Mouse (Mus musculus) forebrain, embryonic 11.5 days (tissue): ENCODE results near the gene Iyd. TPM values are rescaled to one million over a fixed set of nuclear protein-coding genes. Genes with fewer than 3 reads are reported as not detected.

Experiments
- ATAC-seq: fragments of 200-750 bp; cut with Nextera tagmentation; replicated peaks from 2 replicates; pipeline ENCODE4 v1.8.0; 2017; ENCODE audit warnings: moderate TSS enrichment; ENCODE audit not compliant: low FRiP score
- DNase-seq: peaks from one replicate; pipeline ENCODE4 v3.0.0-alpha.2; 2017; ENCODE audit warnings: low spot score
- H3K27ac ChIP-seq: fragments of 300-500 bp; sonication (generic); 2 replicates; pipeline ENCODE4 v1.5.1; 2014; ENCODE audit warnings: low read depth, low read length
- H3K27me3 ChIP-seq: fragments of 300-500 bp; sonication (generic); 2 replicates; pipeline ENCODE4 v1.6.1; 2014; ENCODE audit warnings: mild to moderate bottlenecking, low read length, mixed read lengths; ENCODE audit not compliant: control insufficient read depth, insufficient read depth
- H3K36me3 ChIP-seq: fragments of 300-500 bp; sonication (generic); 2 replicates; pipeline ENCODE4 v1.6.1; 2014; ENCODE audit warnings: mild to moderate bottlenecking, low read length, moderate library complexity, mixed read lengths; ENCODE audit not compliant: control insufficient read depth, insufficient read depth
- H3K4me1 ChIP-seq: fragments of 300-500 bp; sonication (generic); replicated peaks from 2 replicates; pipeline ENCODE4 v1.6.1; 2014; ENCODE audit warnings: low read length, mixed read lengths; ENCODE audit not compliant: control insufficient read depth, insufficient read depth
- H3K4me2 ChIP-seq: fragments of 300-500 bp; sonication (generic); 2 replicates; pipeline ENCODE4 v1.6.1; 2014; ENCODE audit warnings: low read depth, mild to moderate bottlenecking, low read length, moderate library complexity, mixed read lengths; ENCODE audit not compliant: severe bottlenecking
- H3K4me3 ChIP-seq: fragments of 300-500 bp; sonication (generic); 2 replicates; pipeline ENCODE4 v1.5.1; 2014; ENCODE audit warnings: low read depth, low read length
- H3K9ac ChIP-seq: fragments of 300-500 bp; sonication (generic); 2 replicates; pipeline ENCODE4 v1.6.1; 2014; ENCODE audit warnings: low read length
- H3K9me3 ChIP-seq: fragments of 300-500 bp; sonication (generic); 2 replicates; pipeline ENCODE4 v1.6.1; 2016; ENCODE audit warnings: low read length, mixed read lengths; ENCODE audit not compliant: control insufficient read depth
- WGBS: fragments of 180-500 bp; shearing (Covaris S2); extraction: QIAGEN DNeasy Blood & Tissue Kit; methylation state at CpG from one replicate; pipeline ENCODE4 v1.1.7; 2014; 5-methylcytosine and 5-hydroxymethylcytosine counted together
- polyA plus RNA-seq: library from polyadenylated mRNA; unstranded; fragments of >200 nt; fragmentation: Nextera tagmentation; extraction: Ambion mirVana; gene quantifications from 2 replicates; pipeline ENCODE4 v1.2.1, GENCODE M21; 2014

The Iyd gene
- polyA plus RNA-seq, 1 experiment from 2014 or later: not detected

GRCm38 (mm10) chr10:3562165-3562564 is 22.1 kb downstream of the Iyd start:
- H3K4me3 ChIP-seq: no peak overlapping the region
- no peak overlapping the region for H3K27ac ChIP-seq
- no peaks in the 10 kb centered on the region for H3K27me3 ChIP-seq
- H3K36me3 ChIP-seq: no peaks in the 10 kb centered on the region
- H3K4me2 ChIP-seq: no peak overlapping the region
- H3K4me1 ChIP-seq: no peaks in the 10 kb centered on the region
- no peaks in the 10 kb centered on the region for H3K9me3 ChIP-seq
- DNase-seq: no peak
- no peak overlapping the region for H3K9ac ChIP-seq
- ATAC-seq: no peak

- H3K27ac ChIP-seq: no peak overlapping the region
- H3K9ac ChIP-seq: no peak overlapping the region
- no peaks in the 10 kb centered on the region for H3K36me3 ChIP-seq
- no peak for ATAC-seq
- no peaks in the 10 kb centered on the region for H3K27me3 ChIP-seq
- DNase-seq: no peak
- H3K4me2 ChIP-seq: no peak overlapping the region
- no peaks in the 10 kb centered on the region for H3K9me3 ChIP-seq
- H3K4me3 ChIP-seq: no peak overlapping the region
- WGBS: 88% methylated on average over 4 of the region's 4 CpGs
- H3K4me1 ChIP-seq: no peaks in the 10 kb centered on the region
These were observed 25.1 kb downstream of the Iyd start for GRCm38 (mm10) chr10:3565126-3565525.

GRCm38 (mm10) chr10:3567821-3568220 is 27.8 kb downstream of the Iyd start:
- Histone ChIP-seq H3K4me2 (no peak overlapping the region), H3K4me1 (no peaks in the 10 kb centered on the region), H3K9ac (no peak overlapping the region), H3K27ac (no peak overlapping the region), H3K27me3 (no peaks in the 10 kb centered on the region), H3K36me3 (no peaks in the 10 kb centered on the region), H3K4me3 (no peak overlapping the region), H3K9me3 (no peaks in the 10 kb centered on the region)
- 71% methylated on average over 6 of the region's 6 CpGs for WGBS
- ATAC-seq (no peak), DNase-seq (no peak)

- WGBS: 71% methylated on average over 10 of the region's 10 CpGs
- no peaks in the 10 kb centered on the region for H3K27me3 ChIP-seq
- no peak overlapping the region for H3K27ac ChIP-seq
- H3K9me3 ChIP-seq: no peaks in the 10 kb centered on the region
- no peak overlapping the region for H3K4me3 ChIP-seq
- no peaks in the 10 kb centered on the region for H3K36me3 ChIP-seq
- no peak overlapping the region for H3K4me2 ChIP-seq
- peak; percentile 56 for DNase-seq
- no peaks in the 10 kb centered on the region for H3K4me1 ChIP-seq
- peak; percentile 85 for ATAC-seq
- H3K9ac ChIP-seq: no peak overlapping the region
These were observed 32.9 kb downstream of the Iyd start for GRCm38 (mm10) chr10:3572723-3573649.

GRCm38 (mm10) chr10:3573905-3574500 is 34.0 kb downstream of the Iyd start:
- Histone ChIP-seq H3K9ac (no peak overlapping the region), H3K27ac (no peak overlapping the region), H3K27me3 (no peaks in the 10 kb centered on the region), H3K9me3 (no peaks in the 10 kb centered on the region), H3K36me3 (no peaks in the 10 kb centered on the region), H3K4me2 (no peak overlapping the region), H3K4me3 (no peak overlapping the region), H3K4me1 (no peaks in the 10 kb centered on the region)
- DNase-seq (peak; percentile 55), ATAC-seq (peak; percentile 60; the same call in 1 of the 2 replicates)
- WGBS: 66% methylated on average over 4 of the region's 4 CpGs

GRCm38 (mm10) chr10:3590632-3591031 is 50.6 kb downstream of the Iyd start:
- no peaks in the 10 kb centered on the region for H3K27me3 ChIP-seq
- no peaks in the 10 kb centered on the region for H3K36me3 ChIP-seq
- no peak for DNase-seq
- H3K4me2 ChIP-seq: no peak overlapping the region
- ATAC-seq: no peak
- 88% methylated on average over 3 of the region's 3 CpGs for WGBS
- H3K4me3 ChIP-seq: no peak overlapping the region
- no peak overlapping the region for H3K9ac ChIP-seq
- H3K9me3 ChIP-seq: no peaks in the 10 kb centered on the region
- H3K27ac ChIP-seq: no peak overlapping the region
- H3K4me1 ChIP-seq: no peaks in the 10 kb centered on the region; the same call in 1 of the 2 replicates

- no peaks in the 10 kb centered on the region for H3K9me3 ChIP-seq
- H3K4me3 ChIP-seq: no peak overlapping the region
- DNase-seq: no peak
- no peaks in the 10 kb centered on the region for H3K36me3 ChIP-seq
- no peaks in the 10 kb centered on the region; the same call in 1 of the 2 replicates for H3K4me1 ChIP-seq
- H3K27ac ChIP-seq: no peak overlapping the region
- H3K4me2 ChIP-seq: no peak overlapping the region
- peak; percentile 72; the same call in 1 of the 2 replicates for ATAC-seq
- WGBS: 23% methylated on average over 3 of the region's 3 CpGs
- no peak overlapping the region for H3K9ac ChIP-seq
- no peaks in the 10 kb centered on the region for H3K27me3 ChIP-seq
These were observed 51.8 kb downstream of the Iyd start for GRCm38 (mm10) chr10:3591790-3592189.

- no peak overlapping the region for H3K4me2 ChIP-seq
- H3K9ac ChIP-seq: no peak overlapping the region
- 70% methylated on average over 2 of the region's 2 CpGs for WGBS
- no peaks in the 10 kb centered on the region for H3K27me3 ChIP-seq
- no peaks in the 10 kb centered on the region for H3K36me3 ChIP-seq
- H3K4me1 ChIP-seq: no peaks in the 10 kb centered on the region; the same call in 1 of the 2 replicates
- H3K9me3 ChIP-seq: peaks cover 3% of the 10 kb centered on the region; the same call in 1 of the 2 replicates
- H3K4me3 ChIP-seq: no peak overlapping the region
- no peak for DNase-seq
- H3K27ac ChIP-seq: no peak overlapping the region
- ATAC-seq: no peak
These were observed 56.7 kb downstream of the Iyd start for GRCm38 (mm10) chr10:3596697-3597096.
